Mouse (Mus musculus) CH12.LX (cell line): Measurements from ENCODE around the gene Itpr2. TPM values are rescaled to one million over a fixed set of nuclear protein-coding genes. Genes with fewer than 3 reads are reported as not detected.

Source experiments
- DNase-seq: peaks from one replicate; pipeline ENCODE4 v3.0.0-alpha.2; 2013; ENCODE audit errors: extremely low read depth
- H3K27ac ChIP-seq: 2 replicates; pipeline ENCODE4 v1.5.1; 2012; ENCODE audit warnings: low read depth, mild to moderate bottlenecking, control low read depth, moderate library complexity; ENCODE audit not compliant: insufficient read depth
- H3K27me3 ChIP-seq: replicated peaks from 2 replicates; pipeline ENCODE3; 2012; ENCODE audit warnings: inconsistent platforms
- H3K36me3 ChIP-seq, 2 experiments: replicated peaks in 1 of 2; 2 replicates each; pipeline versions ENCODE3 to v1.6.1; 2012; ENCODE audit warnings: inconsistent platforms in 1 of 2, low read length in 1 of 2, mild to moderate bottlenecking in 1 of 2, mixed read lengths in 1 of 2, moderate library complexity in 1 of 2; ENCODE audit not compliant: control insufficient read depth in 1 of 2, insufficient read depth in 1 of 2
- H3K4me1 ChIP-seq, 2 experiments: 2 replicates each; pipeline ENCODE4 v1.6.1; 2012; ENCODE audit warnings: inconsistent platforms in 1 of 2, moderate library complexity in 1 of 2; ENCODE audit not compliant: insufficient read depth in 2 of 2, control insufficient read depth in 1 of 2
- H3K4me2 ChIP-seq: 2 replicates; pipeline ENCODE4 v1.6.1; 2012; ENCODE audit warnings: low read depth, mild to moderate bottlenecking, control low read depth; ENCODE audit not compliant: poor library complexity, insufficient read depth, severe bottlenecking
- H3K4me3 ChIP-seq, 3 experiments: fragments of 150-350 bp in 1 of 3; sonication (generic) in 1 of 3; replicated peaks in 1 of 3; 2 replicates each; pipeline versions ENCODE3 to v1.5.1; 2011 to 2012; ENCODE audit warnings: low read depth in 2 of 3, low read length in 2 of 3, mild to moderate bottlenecking in 2 of 3, moderate library complexity in 2 of 3, control low read depth in 1 of 3, improper control_type of control experiment in 1 of 3, inconsistent platforms in 1 of 3, mixed read lengths in 1 of 3; ENCODE audit not compliant: poor library complexity in 1 of 3
- H3K79me2 ChIP-seq: replicated peaks from 2 replicates; pipeline ENCODE4 v1.6.1; 2012; ENCODE audit warnings: mild to moderate bottlenecking, moderate library complexity; ENCODE audit not compliant: control insufficient read depth, poor library complexity, insufficient read depth, severe bottlenecking; ENCODE audit errors: extremely low read depth
- H3K9ac ChIP-seq: 2 replicates; pipeline ENCODE4 v1.6.1; 2012; ENCODE audit warnings: low read depth, mild to moderate bottlenecking, control low read depth, moderate library complexity; ENCODE audit not compliant: insufficient read depth
- H3K9me3 ChIP-seq: replicated peaks from 2 replicates; pipeline ENCODE3; 2012; ENCODE audit warnings: low read length, inconsistent platforms, mixed read lengths
- BHLHE40 ChIP-seq: IDR thresholded peaks from 2 replicates; pipeline ENCODE4 v1.6.1; 2011; ENCODE audit warnings: mild to moderate bottlenecking, low read depth, low read length, improper control_type of control experiment
- CHD1 ChIP-seq: IDR thresholded peaks from 2 replicates; pipeline ENCODE4 v1.6.1; 2012; ENCODE audit warnings: low read depth, low read length, improper control_type of control experiment, inconsistent platforms
- CHD2 ChIP-seq: IDR thresholded peaks from 2 replicates; pipeline ENCODE4 v1.6.1; 2011; ENCODE audit warnings: low read length, improper control_type of control experiment
- ELF1 ChIP-seq: IDR thresholded peaks from 2 replicates; pipeline ENCODE4 v1.6.1; 2014; ENCODE audit warnings: low read depth, mild to moderate bottlenecking, inconsistent platforms, low read length, improper control_type of control experiment
- JUN ChIP-seq: IDR thresholded peaks from 2 replicates; pipeline ENCODE4 v1.6.1; 2011; ENCODE audit warnings: low read depth, mild to moderate bottlenecking, low read length, improper control_type of control experiment, moderate library complexity; ENCODE audit not compliant: insufficient read depth
- MAFK ChIP-seq: IDR thresholded peaks from 2 replicates; pipeline ENCODE4 v1.6.1; 2011; ENCODE audit warnings: low read length, improper control_type of control experiment; ENCODE audit not compliant: insufficient replicate concordance
- MYC ChIP-seq: IDR thresholded peaks from 2 replicates; pipeline ENCODE4 v1.6.1; 2011; ENCODE audit warnings: low read depth, mild to moderate bottlenecking, improper control_type of control experiment, low read length
- NRF1 ChIP-seq: IDR thresholded peaks from 2 replicates; pipeline ENCODE4 v1.6.1; 2014; ENCODE audit warnings: low read depth, mild to moderate bottlenecking, inconsistent platforms, low read length, improper control_type of control experiment, moderate library complexity
- PAX5 ChIP-seq: IDR thresholded peaks from 2 replicates; pipeline ENCODE4 v1.6.1; 2012; ENCODE audit warnings: low read length, inconsistent platforms, mixed read lengths
- POLR2AphosphoS2 ChIP-seq: IDR thresholded peaks from 2 replicates; pipeline ENCODE4 v1.6.1; 2011; ENCODE audit warnings: low read depth, low read length, improper control_type of control experiment
- RAD21 ChIP-seq: IDR thresholded peaks from 2 replicates; pipeline ENCODE4 v1.6.1; 2011; ENCODE audit warnings: low read depth, mild to moderate bottlenecking, low read length, improper control_type of control experiment, moderate library complexity
- USF2 ChIP-seq: conservative IDR thresholded peaks from 2 replicates; pipeline ENCODE4 v1.6.1; 2011; ENCODE audit warnings: low read depth, low read length, improper control_type of control experiment
- ZC3H11A ChIP-seq: IDR thresholded peaks from 2 replicates; pipeline ENCODE4 v1.6.1; 2012; ENCODE audit warnings: low read depth, mild to moderate bottlenecking, inconsistent platforms, low read length, improper control_type of control experiment
- ZMIZ1 ChIP-seq: IDR thresholded peaks from 2 replicates; pipeline ENCODE4 v1.6.1; 2012; ENCODE audit warnings: low read depth, mild to moderate bottlenecking, inconsistent platforms, low read length, improper control_type of control experiment
- ZNF384 ChIP-seq: IDR thresholded peaks from 2 replicates; pipeline ENCODE4 v1.6.1; 2012; ENCODE audit warnings: low read depth, low read length, improper control_type of control experiment, inconsistent platforms
- dilution Hi-C: fragments of 300-500 bp; cut with MboI; formaldehyde crosslinking; loops from 2 replicates; pipeline ENCODE4 v1.14.3; 2020; ENCODE audit warnings: low sequenced_read_pairs; ENCODE audit not compliant: extremely low pct_unique_long_range_greater_than_20kb, extremely low pct_ligation_motif_present
- in situ Hi-C: fragments of 300-500 bp; cut with MboI; formaldehyde crosslinking; loops from 3 replicates; pipeline ENCODE4 v1.14.3; 2019; ENCODE audit warnings: low sequenced_read_pairs, low pct_ligation_motif_present, low pct_unique_long_range_greater_than_20kb, mixed read lengths
- polyA plus RNA-seq: library from polyadenylated mRNA; unstranded; fragments of >175 nt; gene quantifications from 2 replicates; pipeline ENCODE4 v1.2.1, GENCODE M21; 2012; ENCODE audit warnings: low read depth; ENCODE audit not compliant: insufficient read length
- total RNA-seq, 2 experiments: library from RNA; depleted of rRNA; stranded (reverse); fragments of 300-350 nt in 1 of 2; fragments of >200 nt in 1 of 2; gene quantifications; 2 replicates each; pipeline ENCODE4 v1.2.3; 2012 to 2014

The Itpr2 gene
- total and polyA plus RNA-seq, 3 experiments = 3.5 to 8.9 (median 4.4) TPM

DNA sequence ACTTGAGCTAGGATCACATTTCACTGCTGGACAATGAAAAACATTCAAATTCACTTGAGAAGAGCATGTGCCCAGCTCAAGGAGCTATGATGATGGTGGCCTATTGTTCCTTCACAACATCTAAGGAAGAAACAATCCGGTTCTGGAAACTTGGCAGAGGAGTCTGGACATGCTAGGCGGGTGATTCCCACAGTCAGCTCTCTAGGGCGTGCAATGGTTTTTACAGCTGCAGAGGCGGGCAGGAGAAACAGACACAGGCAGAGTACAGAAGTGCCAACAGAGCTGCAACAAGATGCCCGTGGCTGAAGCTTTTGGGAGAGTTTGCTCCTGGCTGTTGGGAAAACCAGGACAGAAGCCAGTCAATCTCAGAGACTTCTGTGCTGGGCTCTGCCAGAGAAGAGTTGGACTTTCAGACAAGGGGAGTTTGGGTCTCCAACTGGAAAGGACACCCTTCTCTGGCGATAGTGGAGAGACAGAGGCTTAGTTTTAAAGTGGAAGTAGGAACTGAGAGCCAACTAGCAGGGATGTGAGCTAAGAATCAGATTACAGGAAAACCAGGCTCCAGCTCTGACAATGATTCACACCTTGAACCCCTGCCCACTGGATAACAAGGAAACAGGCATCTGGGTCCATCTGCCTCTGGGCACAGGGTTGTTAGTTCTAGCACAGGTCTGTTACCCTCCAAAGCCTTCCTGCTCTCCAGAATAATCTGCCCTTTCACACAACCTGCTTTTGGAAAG, 28.6 kb downstream of the Itpr2 start:
- Histone ChIP-seq H3K9me3 (no peaks in the 10 kb centered on the region), H3K27me3 (no peaks in the 10 kb centered on the region), H3K4me3 (no peak overlapping the region)
- no peak for TF ChIP-seq ELF1
- no peak for TF ChIP-seq ZNF384
- TF ChIP-seq BHLHE40 = no peak
- TF ChIP-seq ZMIZ1 = no peak
- TF ChIP-seq, all 38 proteins: peak for 0
- Histone ChIP-seq H3K4me1 (no peaks in the 10 kb centered on the region), H3K4me2 (no peak overlapping the region), H3K9ac (no peak overlapping the region), H3K79me2 (no peaks in the 10 kb centered on the region), H3K36me3 (peaks cover 0 to 2% of the 10 kb centered on the region in 2 experiments), H3K27ac (no peak overlapping the region)
- DNase-seq = no peak
- in situ Hi-C loops (no loop called here), dilution Hi-C loops (no loop called here)

DNA sequence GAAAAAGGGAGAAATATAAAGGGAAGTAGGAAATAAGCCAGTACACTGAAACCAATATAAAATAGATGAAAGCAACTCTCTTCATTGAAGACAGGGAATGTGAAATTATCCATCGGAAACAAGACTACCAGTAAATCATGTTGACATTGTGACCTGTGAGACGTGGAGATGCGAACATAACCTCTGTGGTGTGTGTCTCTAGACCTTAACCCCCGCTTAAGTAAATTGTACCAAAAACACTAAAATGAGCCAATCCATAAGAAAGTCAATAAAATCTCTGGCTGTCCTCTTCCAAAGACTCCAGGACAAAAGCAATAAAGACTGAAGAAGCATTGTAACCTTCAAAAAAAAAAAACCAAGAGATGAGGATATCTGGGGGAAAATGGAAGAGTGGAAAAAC, 31.6 kb downstream of the Itpr2 start:
- Histone ChIP-seq H3K36me3 (peaks cover 2 to 16% of the 10 kb centered on the region in 2 experiments), H3K27ac (no peak overlapping the region), H3K79me2 (no peaks in the 10 kb centered on the region), H3K4me2 (no peak overlapping the region), H3K27me3 (no peaks in the 10 kb centered on the region), H3K9me3 (no peaks in the 10 kb centered on the region), H3K4me1 (no peaks in the 10 kb centered on the region), H3K4me3 (no peak overlapping the region), H3K9ac (no peak overlapping the region)
- dilution Hi-C loops = no loop called here
- DNase-seq = no peak
- TF ChIP-seq MAFK (no peak), CHD2 (no peak), ZC3H11A (no peak), JUN (no peak), USF2 (no peak), PAX5 (no peak), CHD1 (no peak), NRF1 (no peak), RAD21 (no peak)
- in situ Hi-C loops = no loop called here

DNA sequence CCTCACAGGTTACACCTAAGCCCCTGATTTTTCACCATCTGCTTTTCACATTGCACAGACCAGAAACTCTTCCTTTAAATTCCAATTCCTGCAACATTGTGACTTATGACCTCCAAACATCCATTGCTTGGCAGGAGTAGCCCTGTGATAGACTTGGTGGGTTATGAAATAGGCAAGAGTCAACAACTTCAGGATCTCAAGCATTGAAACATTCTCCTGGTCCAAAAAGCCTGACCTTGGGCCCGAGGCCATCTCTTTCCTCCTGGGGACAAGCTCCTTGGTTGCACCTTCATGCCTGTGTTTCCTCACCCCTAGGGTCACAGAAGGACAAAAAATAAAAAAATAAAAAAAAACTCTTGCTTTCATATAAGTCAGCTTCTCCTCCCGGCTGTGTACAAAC, 32.1 kb downstream of the Itpr2 start:
- H3K4me3 ChIP-seq = no peak overlapping the region
- no peaks in the 10 kb centered on the region for H3K79me2 ChIP-seq
- H3K4me1 ChIP-seq = no peaks in the 10 kb centered on the region
- H3K36me3 ChIP-seq = peaks cover 2 to 16% of the 10 kb centered on the region in 2 experiments
- TF ChIP-seq ZNF384 (no peak), MYC (no peak), POLR2AphosphoS2 (no peak)
- DNase-seq = no peak
- H3K9ac ChIP-seq = no peak overlapping the region
- no peak overlapping the region for H3K27ac ChIP-seq
- in situ Hi-C loops (no loop called here), dilution Hi-C loops (no loop called here)
- no peaks in the 10 kb centered on the region for H3K9me3 ChIP-seq
- no peaks in the 10 kb centered on the region for H3K27me3 ChIP-seq
- no peak overlapping the region for H3K4me2 ChIP-seq
